Mouse (Mus musculus) cerebellum, postnatal 4 days (tissue): Measurements from ENCODE around the gene Zdhhc22.
A peak's percentile ranks its signal among the peaks of the same experiment; 100 is the strongest.

Experiments
- DNase-seq, 2 experiments: peaks; one replicate each; pipeline ENCODE4 v3.0.0; 2022; ENCODE audit warnings: low spot score in 2 of 2, mixed read lengths in 1 of 2

Zdhhc22 gene

DNA sequence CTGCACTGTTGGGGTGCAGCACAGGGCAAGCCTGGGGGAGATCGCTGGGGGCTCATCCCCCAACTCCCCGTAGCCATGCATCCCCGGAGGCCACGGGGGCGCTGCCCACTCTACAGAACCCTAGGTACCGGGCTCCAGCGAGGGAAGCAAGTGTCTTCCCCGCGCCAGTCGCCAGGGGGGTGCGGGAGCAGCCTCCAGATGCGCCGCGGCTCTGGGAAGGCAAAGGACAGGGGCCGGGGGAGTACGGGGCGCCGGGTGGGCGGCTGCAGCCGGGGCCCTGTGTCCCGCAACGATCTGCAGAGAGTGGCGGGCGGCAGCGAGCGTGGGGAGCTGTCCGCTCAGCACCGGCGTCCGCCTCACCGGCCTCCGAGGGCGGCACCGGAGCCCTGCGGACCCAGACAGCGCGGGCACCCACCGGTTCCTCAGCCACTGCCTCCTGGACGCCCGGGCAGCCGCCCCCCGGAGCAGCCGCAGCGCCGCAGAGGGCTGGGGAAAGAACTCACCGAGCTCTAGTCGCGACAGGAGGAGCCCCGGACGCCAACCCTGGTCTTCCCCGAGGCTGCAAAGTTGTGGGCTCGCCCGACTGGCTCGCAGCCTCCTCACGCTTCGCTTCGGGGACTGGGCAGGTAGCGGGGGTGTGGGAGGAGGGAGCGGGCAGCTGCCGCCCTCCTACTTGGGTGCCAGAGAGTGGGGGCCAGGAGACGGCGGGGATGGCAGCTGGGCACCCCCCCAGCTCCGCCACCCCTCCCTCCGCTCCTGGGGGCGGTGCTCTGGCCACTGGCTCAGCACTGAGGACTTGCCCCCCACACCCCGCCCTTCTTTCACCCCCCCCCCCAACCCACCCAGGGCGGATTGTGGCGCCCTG is at the start of gene Zdhhc22:
Zdhhc22 (minus strand) TSS at position 541 of the 865 bp plus-strand sequence.
- peak; percentile 44 to 71 for DNase-seq

DNA sequence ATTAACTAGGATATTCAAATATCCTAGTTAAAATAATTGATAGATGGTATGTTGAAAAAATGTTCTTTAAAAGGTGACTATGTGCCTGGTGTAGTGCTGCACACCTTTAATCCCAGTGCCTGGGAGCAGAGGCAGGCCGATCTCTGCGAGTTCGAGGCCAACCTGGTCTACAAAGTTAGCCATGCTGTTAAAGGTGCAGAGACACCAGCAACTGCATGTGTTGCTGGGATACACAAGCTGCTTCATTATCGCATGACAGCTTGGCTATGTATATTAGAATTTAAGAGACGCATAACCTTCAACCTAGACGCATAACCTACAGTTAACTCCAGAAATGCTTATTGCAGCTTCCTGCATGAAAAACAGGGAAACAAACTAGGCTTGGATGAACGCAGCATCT is 46.4 kb upstream of the Zdhhc22 start:
- no peak for DNase-seq

DNA sequence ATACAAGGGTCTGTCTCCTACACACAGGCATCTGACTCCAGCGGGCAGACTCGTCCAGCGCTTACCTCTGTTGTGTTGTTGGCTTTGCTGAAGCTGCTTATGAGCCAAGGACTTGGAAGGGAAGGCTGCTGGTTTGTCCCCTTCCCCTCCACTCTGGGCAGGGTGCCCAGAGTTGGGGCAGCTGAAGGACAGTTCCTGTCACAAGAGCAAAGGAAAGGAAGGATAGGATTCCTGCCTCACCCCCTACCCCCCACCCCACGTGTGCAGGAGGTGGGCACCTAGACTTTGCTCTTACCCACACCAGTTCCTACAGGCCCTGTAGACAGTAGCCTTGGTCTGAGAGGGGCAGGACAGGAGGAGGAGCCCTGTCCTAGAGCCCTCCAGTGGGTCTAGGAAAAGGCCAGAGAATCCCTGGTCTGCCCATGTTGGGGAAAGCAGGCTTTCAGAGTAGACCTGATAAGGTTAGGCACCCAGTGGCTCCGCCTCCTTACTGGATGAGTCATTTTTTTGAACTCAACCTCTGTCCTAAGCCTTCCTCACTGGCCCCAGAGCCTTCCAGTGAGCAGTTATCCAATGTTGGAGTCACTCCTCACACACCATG is 41.0 kb upstream of the Zdhhc22 start:
- peak in 1 of 2 experiments; percentile 49 for DNase-seq

DNA sequence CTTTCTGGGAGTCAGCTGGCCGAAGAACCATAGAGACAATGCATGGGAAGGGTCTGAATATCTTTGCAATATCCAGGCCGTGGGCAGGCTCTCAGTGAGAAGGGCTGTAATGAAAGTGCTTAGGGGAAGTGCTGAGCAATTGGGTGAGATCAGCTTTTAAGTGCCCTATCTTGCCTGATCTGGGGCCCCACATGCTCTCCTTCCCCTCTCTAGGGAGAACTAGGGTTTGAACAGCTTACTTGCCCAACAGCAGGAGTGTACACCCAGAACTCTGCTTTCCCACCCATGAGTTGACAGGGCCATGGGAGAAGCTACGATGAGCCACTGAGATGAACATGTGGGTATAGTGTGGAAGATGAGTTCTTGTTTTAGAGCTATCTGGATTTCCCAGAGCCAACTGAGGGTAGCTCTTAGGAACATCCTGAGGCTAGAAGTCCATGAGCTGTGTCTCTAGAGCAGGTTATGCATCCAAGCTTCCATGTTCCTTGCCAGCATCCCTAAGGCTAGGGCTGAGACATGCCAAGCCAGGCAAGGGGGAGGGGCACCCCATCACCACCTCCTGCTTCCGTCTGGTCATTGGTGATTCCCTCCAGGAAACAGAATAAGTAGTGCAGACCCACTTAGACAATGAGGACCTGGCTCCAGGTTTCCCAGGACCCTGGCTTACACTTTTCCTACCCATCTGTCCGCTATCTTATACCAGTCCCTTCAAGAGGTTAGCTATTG is 39.2 kb upstream of the Zdhhc22 start:
- peak in 1 of 2 experiments; percentile 33 for DNase-seq

DNA sequence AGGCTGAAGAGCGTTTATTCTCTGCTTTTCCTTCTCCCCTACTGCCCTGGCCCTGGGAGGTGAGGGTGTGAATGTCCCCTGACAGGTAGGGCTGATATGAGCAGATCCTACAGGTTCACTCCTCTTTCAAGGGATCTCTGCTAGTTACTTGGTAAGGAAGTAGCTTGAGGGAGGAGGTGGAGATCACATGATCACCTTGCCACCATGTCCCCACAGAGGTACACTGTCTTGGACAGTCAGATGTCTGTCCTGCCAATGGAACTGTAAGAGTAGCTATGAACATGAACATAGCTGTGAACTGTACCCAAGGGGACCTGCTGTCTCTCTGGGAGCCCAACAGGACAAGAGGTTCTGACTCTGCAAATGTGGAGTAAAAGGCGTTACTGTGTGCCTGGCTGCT is 37.8 kb upstream of the Zdhhc22 start:
- no peak for DNase-seq

DNA sequence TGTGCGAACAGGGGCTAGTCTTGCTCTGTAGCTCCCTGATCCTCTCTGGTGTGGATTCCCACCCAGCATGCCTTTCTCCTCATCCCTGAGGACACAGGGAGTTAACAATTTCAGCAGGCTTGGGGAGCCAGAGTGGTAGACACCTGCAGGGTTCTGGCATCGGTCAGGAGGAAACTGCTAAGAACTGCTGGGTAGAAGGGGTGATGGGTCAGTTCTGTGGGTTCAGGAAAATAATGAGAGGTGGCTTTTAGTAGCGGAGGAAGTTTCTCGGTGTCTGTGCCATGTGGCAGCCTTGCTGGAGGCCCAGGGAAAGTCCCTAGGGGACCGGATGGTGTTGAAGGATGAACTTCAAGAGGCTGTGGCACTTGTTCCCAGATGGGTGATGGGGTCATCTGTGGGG is 37.2 kb upstream of the Zdhhc22 start:
- DNase-seq = no peak

DNA sequence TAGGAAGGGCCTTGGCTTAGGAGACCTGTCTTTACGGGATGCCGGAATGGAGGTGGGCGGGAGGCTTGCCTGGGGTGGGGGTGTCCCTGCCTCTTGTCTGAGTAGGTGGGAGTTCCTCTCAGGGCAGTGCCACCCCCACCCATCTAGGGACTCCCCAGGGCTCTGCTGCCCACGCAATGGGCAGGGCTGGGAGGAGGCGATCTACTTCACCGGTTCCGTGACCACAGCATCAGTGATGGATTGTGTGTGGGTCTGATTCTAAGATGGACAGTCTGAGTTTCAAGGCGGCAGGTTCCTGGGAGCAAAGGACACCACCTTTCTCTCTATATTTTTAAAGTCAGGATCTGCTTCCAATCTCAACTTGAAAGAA is 36.6 kb upstream of the Zdhhc22 start:
- DNase-seq = no peak

DNA sequence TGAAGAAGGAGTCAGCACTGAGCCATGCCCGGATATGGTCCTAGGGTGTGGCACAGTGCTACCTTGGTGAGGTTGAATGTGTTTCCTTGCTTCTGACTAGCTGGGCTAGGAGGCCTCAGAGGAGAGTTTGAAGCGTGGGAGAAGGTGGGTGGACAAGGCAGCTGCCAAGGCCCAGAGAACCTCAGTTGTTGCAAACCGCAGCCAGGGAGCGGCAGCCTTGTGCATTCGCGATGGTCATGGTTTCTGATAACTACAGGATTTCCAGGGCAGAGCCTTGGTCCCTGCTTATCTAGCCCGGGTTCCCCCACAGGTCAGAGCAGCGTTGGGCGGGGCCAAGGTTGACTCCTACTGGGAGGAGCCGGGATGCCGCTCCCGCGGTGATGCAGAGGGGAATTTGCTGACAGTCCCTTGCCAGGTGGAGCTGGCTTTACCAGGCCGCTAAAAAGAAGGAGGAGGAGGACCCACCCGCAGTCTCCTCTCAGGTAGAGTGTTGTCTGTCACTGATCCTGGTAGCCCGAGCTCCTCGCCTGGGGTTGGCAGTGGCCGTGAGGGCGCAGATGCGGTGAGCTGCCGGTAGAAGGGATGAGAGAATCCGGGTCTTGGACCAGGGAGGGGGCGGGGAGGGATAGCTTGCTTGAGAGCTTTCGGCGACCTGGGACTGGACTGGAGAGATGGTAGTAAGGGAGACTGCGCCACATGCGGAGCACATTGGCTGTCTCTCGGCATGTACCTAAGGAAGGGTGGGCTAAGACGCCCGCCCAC is 36.1 kb upstream of the Zdhhc22 start:
- peak; percentile 35 to 38 for DNase-seq

DNA sequence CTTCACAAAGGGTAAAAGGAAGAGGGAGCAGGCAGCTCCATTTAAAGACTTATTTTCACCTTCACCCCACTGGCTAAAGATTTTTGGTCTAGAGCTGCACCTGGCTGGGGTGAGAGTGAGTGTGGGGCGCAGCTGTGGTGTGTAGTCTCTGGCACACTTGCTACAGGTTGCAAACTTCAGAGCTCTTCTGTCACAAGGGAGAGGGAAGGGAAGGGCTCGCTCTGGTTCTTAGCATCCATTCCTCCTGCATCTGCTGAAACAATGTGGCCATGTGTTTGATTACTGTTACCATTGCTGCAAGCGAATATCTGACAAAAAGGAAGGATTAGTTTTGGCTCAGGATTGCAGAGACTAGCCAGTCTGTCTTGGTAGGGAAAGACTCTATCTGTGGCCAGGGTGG is 33.2 kb upstream of the Zdhhc22 start:
- DNase-seq = no peak

DNA sequence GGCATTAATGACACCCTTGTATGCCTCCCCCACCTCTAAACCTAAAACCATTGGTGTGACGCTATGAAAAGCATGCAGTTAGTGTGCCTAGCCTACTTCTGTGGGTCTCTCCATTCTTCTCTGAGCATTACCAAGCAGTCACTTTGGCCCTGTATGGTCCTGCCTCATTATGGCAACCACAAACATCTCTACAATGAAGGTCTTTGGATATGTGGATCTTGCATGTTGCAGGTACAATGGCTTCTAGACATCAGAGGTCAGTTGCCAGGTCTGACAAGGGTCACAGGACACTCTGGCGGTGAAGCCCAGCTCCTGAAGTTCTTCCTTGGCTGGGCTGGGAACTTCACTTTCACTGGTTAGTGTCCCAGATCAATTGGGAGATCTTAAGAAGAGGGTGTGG is 31.8 kb upstream of the Zdhhc22 start:
- DNase-seq = no peak

DNA sequence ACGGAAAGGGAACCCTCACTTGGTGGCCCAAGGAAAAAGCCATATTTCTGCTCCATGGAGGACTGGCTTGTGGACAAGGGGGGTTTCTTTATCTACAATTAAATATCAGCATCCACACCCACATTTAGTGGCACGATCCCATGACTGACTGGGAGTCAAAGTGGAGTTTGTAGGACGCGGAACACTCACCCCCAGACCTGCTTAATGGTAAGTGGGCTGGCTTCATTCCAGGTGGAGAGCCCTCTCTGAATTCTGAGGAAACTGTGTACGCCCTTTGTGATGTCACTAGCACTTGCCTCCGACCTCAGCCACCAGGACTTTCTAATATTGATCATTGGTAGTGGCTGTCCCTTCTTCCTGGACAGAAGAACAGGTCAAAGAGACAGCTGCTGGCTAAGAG is 30.8 kb upstream of the Zdhhc22 start, which contains the start of gene Tmem63c:
Tmem63c (plus strand) TSS at position 301 of the 400 bp plus-strand sequence.
- no peak for DNase-seq

DNA sequence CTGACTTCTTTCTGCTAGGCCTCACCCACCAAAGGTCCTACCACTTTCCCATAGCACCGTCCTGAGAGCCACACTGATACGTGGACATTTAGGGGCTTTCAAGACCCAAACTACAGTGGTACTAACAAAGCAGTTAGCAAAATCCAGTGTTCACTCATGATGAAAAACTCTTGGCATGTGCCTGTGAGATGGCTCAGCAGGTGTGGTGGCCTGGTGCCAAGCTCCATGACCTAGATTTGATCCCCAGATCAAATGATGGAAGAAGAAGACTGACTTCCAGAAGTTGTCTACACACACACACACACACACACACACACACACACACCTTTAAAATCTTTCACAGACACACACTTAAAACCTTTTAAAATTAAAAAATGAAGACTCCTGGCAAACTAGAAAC is 28.5 kb upstream of the Zdhhc22 start:
- DNase-seq = peak in 1 of 2 experiments; percentile 69

DNA sequence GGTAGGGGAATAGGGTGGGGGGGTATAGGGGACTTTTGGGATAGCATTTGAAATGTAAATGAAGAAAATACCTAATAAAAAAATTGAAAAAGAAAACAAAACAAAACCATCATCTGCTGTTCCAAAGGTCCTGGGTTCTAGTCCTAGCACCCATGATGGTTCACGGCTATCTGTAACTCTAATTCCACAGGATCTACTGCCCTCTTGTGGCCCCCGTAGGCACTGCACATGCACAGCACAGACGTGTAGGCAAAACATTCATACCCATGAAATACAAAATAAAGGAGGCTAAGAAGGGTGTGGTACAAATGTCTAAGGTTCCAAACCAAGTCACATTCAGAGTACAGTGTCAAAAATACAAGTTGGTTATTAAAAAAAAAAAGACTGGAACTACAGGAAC is 26.8 kb upstream of the Zdhhc22 start:
- peak in 1 of 2 experiments; percentile 46 for DNase-seq

DNA sequence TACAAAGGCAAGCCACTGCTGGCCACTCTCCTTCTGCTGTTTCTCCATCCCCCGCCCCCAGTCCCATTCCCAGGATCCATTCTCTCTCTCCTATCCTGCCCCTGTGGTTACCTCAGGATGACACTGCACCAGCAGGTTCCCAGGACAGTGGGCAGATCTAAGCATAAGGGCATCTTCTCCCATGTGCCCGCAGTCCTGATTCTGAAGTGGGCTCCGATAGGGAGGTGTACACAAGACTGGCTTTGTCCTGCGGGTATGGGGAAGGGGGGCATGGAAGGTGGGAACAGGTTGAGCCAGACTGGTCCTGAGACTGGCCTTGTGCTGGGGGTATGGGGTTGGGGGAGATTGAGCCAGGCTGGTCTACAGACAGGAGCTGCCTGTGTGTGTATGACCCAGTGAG is 14.4 kb upstream of the Zdhhc22 start:
- no peak for DNase-seq

DNA sequence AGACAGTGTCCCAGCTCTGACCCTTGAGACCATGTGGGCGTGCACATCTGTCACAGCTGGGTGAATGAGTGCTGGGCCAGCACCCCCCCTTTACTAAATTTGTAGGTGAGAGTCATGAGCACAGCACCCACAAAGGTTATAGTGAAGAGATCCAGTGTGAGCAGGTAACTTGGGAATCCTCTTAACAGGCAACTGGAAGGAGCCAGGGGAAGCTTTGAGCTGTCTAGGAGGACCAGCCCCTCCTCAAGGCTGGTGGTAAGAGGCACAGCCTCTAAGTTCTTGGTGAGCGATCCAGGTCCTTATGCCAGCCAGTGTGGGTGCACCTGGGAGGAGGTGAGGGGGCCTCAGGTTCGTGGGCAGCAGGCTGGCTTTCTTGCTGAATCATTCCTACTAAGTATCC is 13.4 kb upstream of the Zdhhc22 start:
- no peak for DNase-seq

DNA sequence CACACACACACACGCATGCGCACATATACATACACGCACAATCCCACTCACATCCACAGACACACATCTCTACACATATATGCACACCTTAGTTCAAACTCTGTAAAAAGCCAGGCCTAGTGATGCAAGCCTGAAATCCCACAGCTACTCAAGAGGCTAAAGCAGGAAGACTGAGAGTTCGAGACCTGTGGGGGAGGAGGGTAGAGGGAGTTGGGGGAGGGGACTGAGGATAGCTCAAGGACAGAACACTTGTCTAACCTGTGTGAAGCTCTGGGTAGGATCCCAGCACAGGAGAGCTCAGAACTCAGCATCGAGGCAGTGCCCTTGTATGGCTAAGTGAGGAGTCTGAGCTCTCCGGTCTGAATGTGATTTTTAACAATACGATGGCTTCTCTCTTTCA is 12.6 kb upstream of the Zdhhc22 start:
- DNase-seq = no peak

DNA sequence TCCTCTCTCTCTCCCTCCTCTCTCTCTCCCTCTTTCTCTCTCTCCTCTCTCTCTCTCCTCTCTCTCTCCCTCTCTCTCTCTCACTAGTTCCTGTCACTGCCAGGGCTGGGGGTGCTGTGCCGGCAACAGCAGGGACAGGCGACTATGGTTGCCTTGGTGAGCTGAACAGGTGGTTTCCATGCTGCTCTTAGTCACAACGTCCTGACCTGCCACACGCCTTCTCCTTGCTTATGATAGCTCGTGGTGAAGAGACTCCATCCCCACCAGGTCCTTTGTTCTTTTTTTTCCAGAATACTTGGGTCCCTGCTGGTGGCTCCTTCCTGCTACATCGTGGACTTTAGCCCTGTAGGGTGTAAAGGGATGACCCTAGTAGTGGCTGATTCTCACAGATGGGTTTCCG is 12.0 kb upstream of the Zdhhc22 start:
- no peak for DNase-seq

DNA sequence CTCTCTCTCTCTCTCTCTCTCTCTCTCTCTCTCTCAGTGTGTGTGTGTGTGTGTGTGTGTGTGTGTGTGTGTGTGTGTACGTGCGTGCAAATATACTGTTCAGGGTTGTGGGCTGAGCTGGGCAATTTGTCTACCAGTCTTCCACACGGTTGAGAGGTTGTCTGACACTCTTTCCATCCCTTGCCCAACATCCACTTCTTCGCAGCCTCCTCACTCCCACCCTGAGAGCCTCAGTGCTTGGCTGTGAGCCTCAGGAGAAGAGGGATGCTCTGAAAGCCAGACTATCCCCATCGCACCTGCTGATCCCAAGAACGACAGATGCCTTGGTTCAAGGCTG is 10.6 kb upstream of the Zdhhc22 start:
- DNase-seq = no peak

DNA sequence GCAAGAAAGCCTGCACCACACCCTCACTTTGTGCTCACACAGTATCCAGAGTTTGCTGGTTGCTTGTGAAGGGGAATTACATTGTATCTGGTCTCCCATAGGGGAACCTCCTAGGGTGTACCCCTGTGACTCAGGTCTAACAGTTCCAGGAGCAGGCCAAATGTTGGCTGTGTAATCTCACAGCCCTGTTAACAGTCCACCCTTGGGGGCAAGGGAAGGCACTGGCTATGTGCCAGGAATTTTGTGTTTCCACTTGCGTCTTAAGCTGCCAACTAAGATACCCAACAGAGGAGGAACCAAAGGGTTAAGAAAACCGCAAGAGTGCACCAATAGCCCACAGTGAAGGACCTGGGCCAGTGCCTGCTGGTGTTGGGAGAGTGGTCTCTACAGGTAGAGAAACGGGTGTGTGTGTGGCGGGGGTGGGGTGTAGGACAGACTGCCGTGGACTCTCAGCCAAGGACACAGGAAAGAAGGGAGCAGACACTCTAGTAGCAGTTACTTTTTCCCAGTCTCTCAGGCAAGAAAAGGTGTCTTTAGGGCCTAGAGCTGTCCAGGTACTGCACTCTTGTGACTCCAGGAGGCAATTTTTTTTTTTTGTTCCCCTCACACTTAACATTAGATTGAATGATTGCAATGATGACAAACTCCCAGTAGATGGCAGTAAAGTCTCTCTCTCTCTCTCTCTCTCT is 10.1 kb upstream of the Zdhhc22 start:
- DNase-seq = no peak

DNA sequence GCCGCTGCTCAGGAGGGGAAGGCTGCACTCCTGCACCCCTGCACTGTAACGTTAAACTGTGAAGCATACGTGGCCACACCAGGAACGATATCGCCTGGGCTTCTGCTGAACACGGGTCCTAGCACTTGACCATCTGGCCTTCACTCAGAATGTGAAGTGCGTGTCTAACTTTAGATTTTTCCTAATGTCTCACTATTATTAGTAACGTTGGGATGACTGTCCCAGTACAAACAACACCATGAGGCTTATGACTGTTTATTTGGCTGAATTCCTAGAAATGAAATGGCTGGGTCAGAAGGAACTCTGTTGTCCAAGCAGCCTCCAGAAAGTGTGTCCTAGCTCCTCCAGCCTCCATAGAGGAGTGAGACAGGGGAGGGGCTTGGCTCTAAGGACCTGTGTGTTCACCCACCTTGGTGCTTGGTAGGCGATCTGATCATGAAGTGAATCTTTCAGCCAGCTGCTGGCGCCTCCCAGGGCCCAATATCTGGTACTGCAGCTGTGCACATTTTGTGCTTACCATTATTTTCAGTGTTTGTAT is 9.1 kb upstream of the Zdhhc22 start:
- DNase-seq = no peak

DNA sequence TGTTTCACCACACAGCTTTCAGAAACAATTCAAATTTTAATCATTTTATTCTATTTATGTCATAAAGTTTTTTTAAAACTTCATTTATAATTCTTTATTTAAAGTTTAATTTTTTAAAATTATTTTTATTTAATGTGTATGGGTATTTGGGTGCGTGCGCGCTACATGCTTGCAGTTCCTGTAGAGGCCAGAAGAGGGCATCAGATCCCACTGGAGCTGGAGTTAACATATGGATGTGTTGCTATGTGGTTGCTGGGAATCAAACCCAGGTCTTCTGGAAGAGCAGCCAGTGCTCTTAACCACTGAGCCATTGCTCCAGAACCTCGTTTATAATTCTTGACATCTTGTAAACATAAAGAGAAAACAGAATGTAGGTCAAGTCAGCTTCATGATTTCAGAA is 8.5 kb upstream of the Zdhhc22 start:
- no peak for DNase-seq
